Mouse (Mus musculus): ENCODE measurements around the gene Mgst2. TPM values are rescaled to one million over a fixed set of nuclear protein-coding genes. Genes with fewer than 3 reads are reported as not detected.
A peak's percentile ranks its signal among the peaks of the same experiment; 100 is the strongest.

Mgst2 gene
- total and polyA plus RNA-seq, 2 experiments from 2014 or later: 8.7 to 16.5 TPM

GRCm38 (mm10) chr3:51688725-51689124, 28.6 kb downstream of the Mgst2 start:
- Histone ChIP-seq H3K4me1 (ENCODE audit: control insufficient read depth, insufficient read depth) (no peaks in the 10 kb centered on the region), H3K27me3 (ENCODE audit: control insufficient read depth, insufficient read depth, low read length) (no peaks in the 10 kb centered on the region), H3K27ac (ENCODE audit: low read depth) (no peak overlapping the region), H3K9ac (replicated peaks; ENCODE audit: low read depth, low read length) (no peak overlapping the region), H3K4me3 (ENCODE audit: low read depth, low read length) (no peak overlapping the region), H3K36me3 (replicated peaks; ENCODE audit: control insufficient read depth, insufficient read depth, low read length) (peaks cover 22% of the 10 kb centered on the region), H3K9me3 (replicated peaks; ENCODE audit: control insufficient read depth, low read length) (no peaks in the 10 kb centered on the region), H3K4me2 (ENCODE audit: low read depth, low read length) (no peak overlapping the region)
- TF ChIP-seq CTCF (IDR thresholded peaks at IDR 0.05; ENCODE audit: low read depth): no peak
- no peak for TF ChIP-seq EP300 (IDR thresholded peaks at IDR 0.05; ENCODE audit: low read depth)
- no peak for DNase-seq (ENCODE audit: low spot score)
- 56% methylated on average over 8 of the region's 8 CpGs for WGBS
- no peak for ATAC-seq (ENCODE audit: insufficient read depth, low read depth)

GRCm38 (mm10) chr3:51693196-51693595, 33.0 kb downstream of the Mgst2 start:
- ATAC-seq (ENCODE audit: insufficient read depth, low read depth) (no peak), DNase-seq (ENCODE audit: low spot score) (no peak)
- no peaks in the 10 kb centered on the region for H3K4me1 ChIP-seq (ENCODE audit: control insufficient read depth, insufficient read depth)
- H3K4me3 ChIP-seq (ENCODE audit: low read depth, low read length): no peak overlapping the region
- 86% methylated on average over 10 of the region's 10 CpGs for WGBS
- no peak overlapping the region for H3K4me2 ChIP-seq (ENCODE audit: low read depth, low read length)
- no peak overlapping the region for H3K27ac ChIP-seq (ENCODE audit: low read depth)
- H3K27me3 ChIP-seq (ENCODE audit: control insufficient read depth, insufficient read depth, low read length): no peaks in the 10 kb centered on the region
- no peaks in the 10 kb centered on the region for H3K9me3 ChIP-seq (replicated peaks; ENCODE audit: control insufficient read depth, low read length)
- no peak overlapping the region for H3K9ac ChIP-seq (replicated peaks; ENCODE audit: low read depth, low read length)
- no peak for TF ChIP-seq EP300 (IDR thresholded peaks at IDR 0.05; ENCODE audit: low read depth)
- TF ChIP-seq CTCF (IDR thresholded peaks at IDR 0.05; ENCODE audit: low read depth): no peak
- peaks cover 22% of the 10 kb centered on the region for H3K36me3 ChIP-seq (replicated peaks; ENCODE audit: control insufficient read depth, insufficient read depth, low read length)

- Histone ChIP-seq H3K36me3 (replicated peaks; ENCODE audit: control insufficient read depth, insufficient read depth, low read length) (peaks cover 11% of the 10 kb centered on the region), H3K27ac (ENCODE audit: low read depth) (no peak overlapping the region), H3K4me1 (ENCODE audit: control insufficient read depth, insufficient read depth) (no peaks in the 10 kb centered on the region), H3K9ac (replicated peaks; ENCODE audit: low read depth, low read length) (no peak overlapping the region), H3K4me3 (ENCODE audit: low read depth, low read length) (no peak overlapping the region), H3K9me3 (replicated peaks; ENCODE audit: control insufficient read depth, low read length) (no peaks in the 10 kb centered on the region), H3K27me3 (ENCODE audit: control insufficient read depth, insufficient read depth, low read length) (no peaks in the 10 kb centered on the region), H3K4me2 (ENCODE audit: low read depth, low read length) (no peak overlapping the region)
- no peak for DNase-seq (ENCODE audit: low spot score)
- 86% methylated on average over 14 of the region's 14 CpGs for WGBS
- no peak for ATAC-seq (ENCODE audit: insufficient read depth, low read depth)
- no peak for TF ChIP-seq CTCF (IDR thresholded peaks at IDR 0.05; ENCODE audit: low read depth)
- TF ChIP-seq EP300 (IDR thresholded peaks at IDR 0.05; ENCODE audit: low read depth): no peak
Measured at GRCm38 (mm10) chr3:51694576-51694975, 34.4 kb downstream of the Mgst2 start.

GRCm38 (mm10) chr3:51695713-51696112, 35.6 kb downstream of the Mgst2 start:
- 87% methylated on average over 3 of the region's 3 CpGs for WGBS
- H3K9me3 ChIP-seq (replicated peaks; ENCODE audit: control insufficient read depth, low read length): no peaks in the 10 kb centered on the region
- no peaks in the 10 kb centered on the region for H3K27me3 ChIP-seq (ENCODE audit: control insufficient read depth, insufficient read depth, low read length)
- H3K27ac ChIP-seq (ENCODE audit: low read depth): no peak overlapping the region
- TF ChIP-seq CTCF (IDR thresholded peaks at IDR 0.05; ENCODE audit: low read depth): no peak
- no peak for TF ChIP-seq EP300 (IDR thresholded peaks at IDR 0.05; ENCODE audit: low read depth)
- no peak for ATAC-seq (ENCODE audit: insufficient read depth, low read depth)
- H3K4me2 ChIP-seq (ENCODE audit: low read depth, low read length): no peak overlapping the region
- H3K9ac ChIP-seq (replicated peaks; ENCODE audit: low read depth, low read length): no peak overlapping the region
- H3K4me1 ChIP-seq (ENCODE audit: control insufficient read depth, insufficient read depth): peaks cover 7% of the 10 kb centered on the region
- 0 out of 2 replicates have a peak, but pooled peaks cover under 1% of the 10 kb centered on the region for H3K36me3 ChIP-seq (replicated peaks; ENCODE audit: control insufficient read depth, insufficient read depth, low read length)
- H3K4me3 ChIP-seq (ENCODE audit: low read depth, low read length): no peak overlapping the region
- no peak for DNase-seq (ENCODE audit: low spot score)

- ATAC-seq (ENCODE audit: insufficient read depth, low read depth): no peak
Measured at GRCm38 (mm10) chr3:51697931-51698330, 37.8 kb downstream of the Mgst2 start.

GRCm38 (mm10) chr3:51700123-51700522, 40.0 kb downstream of the Mgst2 start:
- Histone ChIP-seq H3K4me2 (ENCODE audit: low read depth, low read length) (no peak overlapping the region), H3K36me3 (replicated peaks; ENCODE audit: control insufficient read depth, insufficient read depth, low read length) (no peaks in the 10 kb centered on the region), H3K4me1 (ENCODE audit: control insufficient read depth, insufficient read depth) (peaks cover 12% of the 10 kb centered on the region), H3K9ac (replicated peaks; ENCODE audit: low read depth, low read length) (no peak overlapping the region), H3K27me3 (ENCODE audit: control insufficient read depth, insufficient read depth, low read length) (no peaks in the 10 kb centered on the region), H3K4me3 (ENCODE audit: low read depth, low read length) (no peak overlapping the region), H3K27ac (ENCODE audit: low read depth) (peak overlapping the region; percentile 74; the same call in 1 of the 2 replicates), H3K9me3 (replicated peaks; ENCODE audit: control insufficient read depth, low read length) (no peaks in the 10 kb centered on the region)
- no peak for TF ChIP-seq EP300 (IDR thresholded peaks at IDR 0.05; ENCODE audit: low read depth)
- TF ChIP-seq CTCF (IDR thresholded peaks at IDR 0.05; ENCODE audit: low read depth): no peak
- DNase-seq (ENCODE audit: low spot score) (no peak), ATAC-seq (ENCODE audit: insufficient read depth, low read depth) (no peak)
- WGBS: 57% methylated on average over 4 of the region's 4 CpGs

More at GRCm38 (mm10) chr3:51697931-51698330, 37.8 kb downstream of the Mgst2 start:
- no peak overlapping the region for H3K27ac ChIP-seq (ENCODE audit: low read depth)
- H3K4me3 ChIP-seq (ENCODE audit: low read depth, low read length): no peak overlapping the region
- H3K27me3 ChIP-seq (ENCODE audit: control insufficient read depth, insufficient read depth, low read length): no peaks in the 10 kb centered on the region
- H3K9ac ChIP-seq (replicated peaks; ENCODE audit: low read depth, low read length): no peak overlapping the region
- no peak for DNase-seq (ENCODE audit: low spot score)
- no peaks in the 10 kb centered on the region for H3K36me3 ChIP-seq (replicated peaks; ENCODE audit: control insufficient read depth, insufficient read depth, low read length)
- H3K4me2 ChIP-seq (ENCODE audit: low read depth, low read length): no peak overlapping the region
- WGBS: 88% methylated on average over 3 of the region's 3 CpGs
- peaks cover 12% of the 10 kb centered on the region for H3K4me1 ChIP-seq (ENCODE audit: control insufficient read depth, insufficient read depth)
- TF ChIP-seq EP300 (IDR thresholded peaks at IDR 0.05; ENCODE audit: low read depth): no peak
- no peak for TF ChIP-seq CTCF (IDR thresholded peaks at IDR 0.05; ENCODE audit: low read depth)
- H3K9me3 ChIP-seq (replicated peaks; ENCODE audit: control insufficient read depth, low read length): no peaks in the 10 kb centered on the region

All from heart, postnatal 0 days (tissue).